Mouse (Mus musculus): Measurements from ENCODE around the gene Sema3d.

- TF ChIP-seq CTCF (IDR thresholded peaks at IDR 0.05; ENCODE audit: extremely low read depth, insufficient read depth, insufficient read length, insufficient replicate concordance) = no peak
- no peak for TF ChIP-seq POLR2A (IDR thresholded peaks at IDR 0.05; ENCODE audit: low read depth, low read length)
Measured at GRCm38 (mm10) chr5:12575262-12575661, 192.1 kb downstream of the Sema3d start.
